Mouse (Mus musculus) hindbrain, postnatal 0 days (tissue): ENCODE measurements around the gene Hnmt. TPM values are rescaled to one million over a fixed set of nuclear protein-coding genes. Genes with fewer than 3 reads are reported as not detected.

Source experiments
- ATAC-seq: fragments of 200-750 bp; cut with Nextera tagmentation; 2 replicates; pipeline ENCODE4 v1.8.0; 2017; ENCODE audit warnings: mild to moderate bottlenecking, moderate TSS enrichment, moderate library complexity
- DNase-seq: peaks from one replicate; pipeline ENCODE4 v3.0.0-alpha.2; 2015; ENCODE audit warnings: low spot score
- H3K27ac ChIP-seq: fragments of 300-500 bp; sonication (generic); 2 replicates; pipeline ENCODE4 v1.5.1; 2014; ENCODE audit warnings: mild to moderate bottlenecking
- H3K27me3 ChIP-seq: fragments of 300-500 bp; sonication (generic); 2 replicates; pipeline ENCODE4 v1.6.1; 2014; ENCODE audit warnings: low read length, mixed read lengths; ENCODE audit not compliant: insufficient read depth
- H3K36me3 ChIP-seq: fragments of 300-500 bp; sonication (generic); 2 replicates; pipeline ENCODE4 v1.6.1; 2014; ENCODE audit warnings: low read length, mixed read lengths; ENCODE audit not compliant: insufficient read depth
- H3K4me1 ChIP-seq: fragments of 300-500 bp; sonication (generic); 2 replicates; pipeline ENCODE4 v1.6.1; 2014; ENCODE audit warnings: antibody characterized with exemption, low read length, mixed read lengths; ENCODE audit not compliant: insufficient read depth
- H3K4me2 ChIP-seq: fragments of 300-500 bp; sonication (generic); 2 replicates; pipeline ENCODE4 v1.6.1; 2014; ENCODE audit warnings: low read depth, mild to moderate bottlenecking, low read length, moderate library complexity, mixed read lengths
- H3K4me3 ChIP-seq: fragments of 300-500 bp; sonication (generic); 2 replicates; pipeline ENCODE4 v1.5.1; 2014; ENCODE audit warnings: low read length
- H3K9ac ChIP-seq: fragments of 300-500 bp; sonication (generic); replicated peaks from 2 replicates; pipeline ENCODE4 v1.6.1; 2014; ENCODE audit warnings: mild to moderate bottlenecking, low read length, moderate library complexity, mixed read lengths
- H3K9me3 ChIP-seq: fragments of 300-500 bp; sonication (generic); 2 replicates; pipeline ENCODE4 v1.6.1; 2016; ENCODE audit warnings: low read length, mixed read lengths
- CTCF ChIP-seq: IDR thresholded peaks from 2 replicates; pipeline ENCODE4 v1.5.1; 2016; ENCODE audit warnings: antibody characterized with exemption, control low read depth, low read depth
- WGBS: fragments of 180-500 bp; shearing (Covaris S2); extraction: QIAGEN DNeasy Blood & Tissue Kit; methylation state at CpG from one replicate; pipeline ENCODE4 v1.1.7; 2014; 5-methylcytosine and 5-hydroxymethylcytosine counted together
- polyA plus RNA-seq: library from polyadenylated mRNA; unstranded; fragments of >200 nt; fragmentation: Nextera tagmentation; extraction: Ambion mirVana; gene quantifications from 2 replicates; pipeline ENCODE4 v1.2.1, GENCODE M21; 2015
- total RNA-seq: library from RNA; depleted of rRNA; stranded (reverse); fragments of >200 nt; gene quantifications from 2 replicates; pipeline ENCODE4 v1.2.3, GENCODE M21; 2014; rRNA removed

Hnmt gene
- total RNA-seq (13.5 and 14.2 TPM in 2 replicates), polyA plus RNA-seq (28.4 and 31.1 TPM in 2 replicates)

DNA sequence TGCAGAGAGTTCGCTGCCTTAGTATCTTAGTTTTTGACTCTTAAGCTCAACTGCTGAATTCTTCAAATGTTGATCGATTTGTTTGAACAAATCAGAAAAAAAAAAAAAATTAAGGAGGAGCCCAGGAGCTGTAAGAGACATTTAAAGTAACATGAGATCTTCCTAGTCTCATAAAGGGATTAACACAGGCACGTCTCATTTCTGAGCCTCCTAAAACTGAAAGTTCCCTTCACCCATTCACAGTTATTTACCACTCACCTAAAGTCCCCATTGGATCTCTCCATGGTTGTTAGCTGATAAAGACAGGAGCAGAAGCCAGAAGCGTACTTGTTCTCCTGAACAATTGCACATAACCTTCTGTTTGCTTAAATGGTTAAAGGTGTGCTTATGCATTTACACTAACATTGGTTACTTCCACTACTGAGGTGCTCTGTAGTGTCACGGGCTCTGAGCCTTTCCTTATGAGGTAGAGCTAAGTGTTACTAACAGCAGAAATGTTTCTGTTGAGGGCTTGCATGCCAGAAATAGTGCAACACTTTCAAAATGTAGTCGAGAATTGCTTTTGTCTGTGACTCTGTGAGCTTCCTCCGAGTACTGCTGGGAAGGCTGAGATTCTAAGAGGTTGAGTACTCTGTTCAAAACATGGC lies at the start of gene Hnmt:
Gene Hnmt, minus strand, starts transcription at position 51 of the 647 bp plus-strand sequence.
- Histone ChIP-seq H3K9ac (peak within 1 kb of the TSS; percentile 69), H3K4me2 (peak within 1 kb of the TSS; percentile 68), H3K27ac (peak within 1 kb of the TSS; percentile 83), H3K27me3 (no peaks in the 10 kb centered on the region), H3K4me1 (no peaks in the 10 kb centered on the region), H3K36me3 (no peaks in the 10 kb centered on the region), H3K4me3 (peak within 1 kb of the TSS; percentile 47), H3K9me3 (no peaks in the 10 kb centered on the region)
- 42% methylated on average over 7 of the region's 7 CpGs for WGBS
- DNase-seq (no peak), ATAC-seq (no peak)
- TF ChIP-seq CTCF, result no peak

DNA sequence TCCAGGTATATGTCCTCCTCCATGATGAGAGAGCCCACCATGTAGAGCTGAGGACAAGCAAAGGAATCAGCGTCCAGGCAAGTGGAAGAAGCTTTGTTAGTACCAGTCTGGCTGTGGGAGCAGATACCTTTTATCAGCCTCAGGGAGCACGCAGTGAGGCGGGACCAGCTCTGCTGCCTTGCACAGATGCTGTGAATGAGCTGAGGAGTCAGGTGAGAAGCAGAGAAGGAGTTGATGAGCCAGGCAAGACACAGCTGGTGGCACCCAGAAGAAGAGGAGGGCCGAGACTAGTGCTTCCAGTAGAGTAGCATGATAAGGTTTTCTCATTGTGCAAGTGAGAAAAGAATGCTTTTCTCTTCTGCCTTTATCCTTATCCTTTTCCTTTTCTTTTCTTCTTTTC lies 47.3 kb upstream of the Hnmt start, which contains the start of gene Tbpl2:
Gene Tbpl2, minus strand, starts transcription at position 101 of the 400 bp plus-strand sequence.
- WGBS, result 69% methylated on average over 4 of the region's 4 CpGs
- Histone ChIP-seq H3K4me2 (no peak within 1 kb of the TSS), H3K9me3 (no peaks in the 10 kb centered on the region), H3K27me3 (no peaks in the 10 kb centered on the region), H3K9ac (no peak within 1 kb of the TSS), H3K4me3 (no peak within 1 kb of the TSS), H3K4me1 (no peaks in the 10 kb centered on the region), H3K36me3 (no peaks in the 10 kb centered on the region), H3K27ac (no peak within 1 kb of the TSS)
- no peak for TF ChIP-seq CTCF
- DNase-seq (no peak), ATAC-seq (no peak)

GRCm38 (mm10) chr2:24090921-24091320 lies 41.7 kb upstream of the Hnmt start:
- Histone ChIP-seq H3K4me1 (no peaks in the 10 kb centered on the region), H3K4me2 (no peak overlapping the region), H3K9ac (no peak overlapping the region), H3K27ac (no peak overlapping the region), H3K9me3 (no peaks in the 10 kb centered on the region), H3K36me3 (no peaks in the 10 kb centered on the region), H3K4me3 (no peak overlapping the region), H3K27me3 (no peaks in the 10 kb centered on the region)
- no peak for TF ChIP-seq CTCF
- WGBS, result 83% methylated on average over 1 of the region's 1 CpGs
- ATAC-seq (no peak), DNase-seq (no peak)

DNA sequence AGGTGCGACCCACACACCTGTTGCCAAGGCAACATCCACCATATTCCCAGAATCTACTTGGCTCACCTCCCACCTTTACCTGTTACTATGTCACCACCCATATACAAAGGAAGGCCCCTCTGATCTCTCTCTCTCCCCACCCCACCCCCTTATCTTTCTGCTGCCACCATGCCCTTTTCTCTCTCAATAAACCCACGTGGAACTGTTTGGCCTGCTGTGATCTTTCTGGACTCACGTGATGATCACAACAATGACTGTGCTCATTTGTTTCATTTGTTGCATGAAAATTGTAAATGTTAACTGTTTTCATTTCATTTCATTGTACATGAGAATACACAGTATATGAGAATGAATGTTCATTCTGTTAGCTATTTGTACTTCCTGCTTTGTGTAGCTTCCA lies 1.3 kb upstream of the Hnmt start:
- Histone ChIP-seq H3K4me3 (no peak overlapping the region), H3K27me3 (no peaks in the 10 kb centered on the region), H3K27ac (no peak overlapping the region), H3K4me1 (no peaks in the 10 kb centered on the region), H3K36me3 (no peaks in the 10 kb centered on the region), H3K9ac (no peak overlapping the region), H3K4me2 (no peak overlapping the region), H3K9me3 (no peaks in the 10 kb centered on the region)
- no peak for DNase-seq
- WGBS, result 74% methylated on average over 3 of the region's 3 CpGs
- no peak for TF ChIP-seq CTCF
- ATAC-seq, result no peak

DNA sequence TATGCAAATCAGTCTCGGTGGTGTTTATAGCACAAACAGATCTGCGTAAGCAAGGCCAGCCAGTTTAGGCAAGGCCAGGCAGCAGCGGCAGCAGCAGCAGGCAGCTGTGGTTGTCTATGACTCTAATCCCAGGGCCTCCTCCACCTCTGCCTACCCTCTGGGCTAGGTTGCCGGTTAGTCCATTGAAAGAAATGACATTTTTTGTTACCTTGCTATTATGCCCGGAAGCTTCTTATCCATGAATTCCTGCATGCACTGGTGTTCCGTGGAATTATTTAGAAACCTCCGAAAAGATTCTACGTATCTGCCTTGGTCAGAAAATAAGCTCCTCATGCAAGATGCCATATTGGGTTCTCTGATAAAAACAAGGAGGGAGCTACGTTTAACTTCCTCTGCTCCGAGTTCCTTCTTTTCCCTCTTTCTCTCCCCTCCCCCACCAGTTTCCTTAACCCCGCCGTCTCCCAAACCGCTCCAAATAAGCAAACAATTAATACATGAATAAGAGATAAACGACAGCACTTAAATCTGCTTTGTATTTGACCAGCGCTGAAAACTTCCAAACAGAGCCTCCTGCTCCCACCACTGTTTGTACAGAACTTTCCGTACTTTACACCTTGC lies 605 bp downstream of the Hnmt start:
- Histone ChIP-seq H3K27ac (peak overlapping the region; percentile 83), H3K9ac (peak overlapping the region; percentile 69), H3K4me1 (no peaks in the 10 kb centered on the region), H3K4me3 (peak overlapping the region; percentile 47), H3K4me2 (peak overlapping the region; percentile 68), H3K36me3 (no peaks in the 10 kb centered on the region), H3K9me3 (no peaks in the 10 kb centered on the region), H3K27me3 (no peaks in the 10 kb centered on the region)
- TF ChIP-seq CTCF, result no peak
- DNase-seq (peak; percentile 79), ATAC-seq (peak; percentile 95)
- 4% methylated on average over 16 of the region's 16 CpGs for WGBS

DNA sequence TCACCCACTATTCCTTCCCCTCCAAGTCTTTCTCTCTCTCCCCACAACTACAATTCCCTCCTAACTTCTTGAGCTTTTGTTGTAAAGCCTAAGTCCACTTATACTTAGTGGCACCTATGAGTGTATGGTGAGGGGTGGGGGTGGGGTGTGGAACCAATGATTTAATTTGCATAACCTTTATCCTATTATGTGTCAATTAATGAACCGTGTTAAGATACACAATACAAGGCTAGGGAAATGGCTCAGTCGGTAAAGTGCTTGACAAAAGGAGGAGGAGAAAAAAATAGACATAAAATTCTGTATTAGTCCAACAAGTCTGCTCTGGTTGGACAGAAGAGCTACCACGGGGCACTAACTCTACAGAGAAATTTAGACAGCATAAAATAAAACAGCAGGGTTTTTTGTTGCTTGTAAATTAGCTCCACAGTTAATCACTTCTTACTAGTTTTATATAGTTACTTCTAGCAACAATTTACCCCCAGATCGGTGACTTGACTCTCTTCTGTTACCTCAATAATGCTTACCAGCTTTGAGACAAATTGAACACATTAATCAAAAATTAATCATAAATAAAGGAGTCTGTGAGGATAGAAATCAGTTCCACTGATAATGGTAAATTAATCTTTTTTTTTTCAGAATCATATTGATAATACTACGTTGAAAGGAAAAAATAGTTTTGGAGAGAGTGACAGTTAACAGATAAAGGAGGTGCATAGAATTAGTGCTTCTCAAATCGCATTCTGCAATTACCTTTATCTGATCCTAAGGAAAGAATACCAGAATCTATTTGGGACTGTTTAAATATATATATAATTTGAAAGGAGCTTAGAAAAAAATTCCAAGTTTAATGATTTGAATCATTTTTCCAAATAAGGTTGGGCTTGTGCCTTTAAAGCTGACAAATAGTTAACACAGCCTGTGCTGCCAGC lies 1.4 kb downstream of the Hnmt start:
- TF ChIP-seq CTCF, result no peak
- peak; percentile 16; the same call in 1 of the 2 replicates for ATAC-seq

More for the DNA sequence above, 1.4 kb downstream of the Hnmt start:
- WGBS, result 16% methylated on average over 6 of the region's 6 CpGs
- Histone ChIP-seq H3K4me3 (peak overlapping the region; percentile 47), H3K27me3 (no peaks in the 10 kb centered on the region), H3K4me1 (no peaks in the 10 kb centered on the region), H3K9me3 (no peaks in the 10 kb centered on the region), H3K27ac (peak overlapping the region; percentile 83; the same call in 1 of the 2 replicates), H3K36me3 (no peaks in the 10 kb centered on the region), H3K9ac (peak overlapping the region; percentile 69), H3K4me2 (peak overlapping the region; percentile 68)
- peak; percentile 4 for DNase-seq
